Mouse (Mus musculus) gastrocnemius, postnatal 36 days (tissue): Measurements from ENCODE around the gene Tmem165. TPM values are rescaled to one million over a fixed set of nuclear protein-coding genes. Genes with fewer than 3 reads are reported as not detected.

Experiments
- DNase-seq, 2 experiments: peaks; one replicate each; pipeline ENCODE4 v3.0.0; 2022
- intact Hi-C: fragments of 180-260 bp; cut with DNase I; formaldehyde crosslinking; loops from one replicate; pipeline ENCODE4 v1.15.1; 2025
- long read RNA-seq, 2 experiments: library from polyadenylated mRNA; stranded (forward); transcript quantifications; one replicate each; pipeline ENCODE4 v2.0.0; 2021
- total RNA-seq, 2 experiments: library from RNA; stranded (reverse); gene quantifications; 2 replicates each; pipeline ENCODE4 v1.2.3; 2021

The Tmem165 gene
- total RNA-seq: 10 to 100 TPM; 13.8 to 17.0 TPM
- long read RNA-seq, experiment 1, transcript Tmem165-201 (6 exons, 1,897 nt): major isoform, 25 of 28 reads
- long read RNA-seq, experiment 1, partial matches to known transcripts: 2 of 28 reads
- long read RNA-seq, experiment 1, other reads (novel, unspliced or antisense): 1 of 28 reads
- long read RNA-seq, experiment 2, transcript Tmem165-201 (6 exons, 1,897 nt): major isoform, 31 of 35 reads
- long read RNA-seq, experiment 2, partial matches to known transcripts: 0 of 35 reads
- long read RNA-seq, experiment 2, other reads (novel, unspliced or antisense): 3 of 35 reads

- DNase-seq: peak; percentile 92 to 95
- intact Hi-C loops: loop anchor here (5.0 kb wide), 1 partner anchor 42 kb away; the partner anchor contains the start of gene Srd5a3
These were observed at the start of gene Tmem165 for GRCm38 (mm10) chr5:76183750-76184261. TSS of gene Tmem165 (plus strand) at chr5:76183880.

GRCm38 (mm10) chr5:76135644-76136043 lies 48.0 kb upstream of the Tmem165 start:
- intact Hi-C loops: no loop called here

GRCm38 (mm10) chr5:76136271-76136670 lies 47.4 kb upstream of the Tmem165 start:
- intact Hi-C loops: no loop called here
- no peak for DNase-seq

More at GRCm38 (mm10) chr5:76135644-76136043, 48.0 kb upstream of the Tmem165 start:
- no peak for DNase-seq

- no peak for DNase-seq
These were observed 46.1 kb upstream of the Tmem165 start for GRCm38 (mm10) chr5:76137586-76137985.

GRCm38 (mm10) chr5:76138071-76138470 lies 45.6 kb upstream of the Tmem165 start:
- intact Hi-C loops: no loop called here
- no peak for DNase-seq

More at GRCm38 (mm10) chr5:76137586-76137985, 46.1 kb upstream of the Tmem165 start:
- intact Hi-C loops: no loop called here

- DNase-seq: no peak
- intact Hi-C loops: no loop called here
These were observed 45.2 kb upstream of the Tmem165 start for GRCm38 (mm10) chr5:76138512-76138911.

GRCm38 (mm10) chr5:76139171-76139671 lies 44.5 kb upstream of the Tmem165 start:
- no peak for DNase-seq
- intact Hi-C loops: no loop called here

GRCm38 (mm10) chr5:76139808-76140729 lies 43.6 kb upstream of the Tmem165 start, which contains the start of gene Srd5a3:
TSS of gene Srd5a3 (plus strand) at chr5:76140271.
- peak; percentile 94 for DNase-seq
- intact Hi-C loops: loop anchor here (5.0 to 10.0 kb wide), 3 partner anchors 42 to 387 kb away; partner anchors contain the start of genes Exoc1 and Tmem165

- no peak for DNase-seq
- intact Hi-C loops: loop anchor here (5.0 to 10.0 kb wide), 3 partner anchors 42 to 387 kb away; partner anchors contain the start of genes Exoc1 and Tmem165
These were observed 43.0 kb upstream of the Tmem165 start for GRCm38 (mm10) chr5:76140730-76141066.

GRCm38 (mm10) chr5:76143356-76143755 lies 40.3 kb upstream of the Tmem165 start:
- intact Hi-C loops: loop anchor here (5.0 to 10.0 kb wide), 3 partner anchors 39 to 384 kb away; partner anchors contain the start of genes Exoc1 and Tmem165
- no peak for DNase-seq

GRCm38 (mm10) chr5:76146401-76146800 lies 37.3 kb upstream of the Tmem165 start:
- DNase-seq: no peak
- intact Hi-C loops: loop anchor here (10.0 kb wide), 1 partner anchor 268 kb away; no protein-coding TSS in a partner anchor

GRCm38 (mm10) chr5:76149436-76149835 lies 34.2 kb upstream of the Tmem165 start:
- intact Hi-C loops: loop anchor here (10.0 kb wide), 1 partner anchor 265 kb away; no protein-coding TSS in a partner anchor
- DNase-seq: no peak

- no peak for DNase-seq
- intact Hi-C loops: no loop called here
These were observed 30.7 kb upstream of the Tmem165 start for GRCm38 (mm10) chr5:76152956-76153355.

GRCm38 (mm10) chr5:76153430-76153829 lies 30.2 kb upstream of the Tmem165 start:
- intact Hi-C loops: no loop called here
- DNase-seq: no peak

- no peak for DNase-seq
- intact Hi-C loops: loop anchor here (5.0 kb wide), 1 partner anchor 933 kb away; no protein-coding TSS in a partner anchor
These were observed 29.1 kb upstream of the Tmem165 start for GRCm38 (mm10) chr5:76154434-76155165.

GRCm38 (mm10) chr5:76159555-76159954 lies 24.1 kb upstream of the Tmem165 start:
- DNase-seq: no peak
- intact Hi-C loops: loop anchor here (5.0 kb wide), 1 partner anchor 928 kb away; no protein-coding TSS in a partner anchor

GRCm38 (mm10) chr5:76160086-76160485 lies 23.6 kb upstream of the Tmem165 start:
- intact Hi-C loops: no loop called here
- no peak for DNase-seq

GRCm38 (mm10) chr5:76161491-76161890 lies 22.2 kb upstream of the Tmem165 start:
- intact Hi-C loops: no loop called here
- no peak for DNase-seq

- intact Hi-C loops: no loop called here
- no peak for DNase-seq
These were observed 20.8 kb upstream of the Tmem165 start for GRCm38 (mm10) chr5:76162926-76163325.
